Mouse (Mus musculus) liver, adult 2 months (tissue): ENCODE results near the gene Aven. TPM values are rescaled to one million over a fixed set of nuclear protein-coding genes. Genes with fewer than 3 reads are reported as not detected.
A peak's percentile ranks its signal among the peaks of the same experiment; 100 is the strongest.

Experiments used
- DNase-seq: peaks from one replicate; pipeline ENCODE4 v3.0.0-alpha.2; 2011; ENCODE audit warnings: low read depth, low spot score; ENCODE audit errors: extremely low read depth
- H3K27ac ChIP-seq: fragments of 200-500 bp; replicated peaks from 2 replicates; pipeline ENCODE4 v1.5.1; 2012; ENCODE audit warnings: low read depth, mild to moderate bottlenecking, control low read depth, inconsistent platforms, low read length; ENCODE audit not compliant: insufficient read depth
- H3K27me3 ChIP-seq: fragments of 200-500 bp; 2 replicates; pipeline ENCODE4 v1.6.1; 2012; ENCODE audit warnings: mild to moderate bottlenecking, moderate library complexity, low read length, inconsistent platforms; ENCODE audit not compliant: control insufficient read depth, insufficient read depth
- H3K36me3 ChIP-seq: fragments of 200-500 bp; 2 replicates; pipeline ENCODE4 v1.6.1; 2012; ENCODE audit warnings: low read length, inconsistent platforms; ENCODE audit not compliant: control insufficient read depth, insufficient read depth
- H3K4me1 ChIP-seq: fragments of 200-500 bp; 2 replicates; pipeline ENCODE4 v1.6.1; 2011; ENCODE audit warnings: low read length; ENCODE audit not compliant: control insufficient read depth, insufficient read depth
- H3K4me3 ChIP-seq: fragments of 200-500 bp; 2 replicates; pipeline ENCODE4 v1.5.1; 2011; ENCODE audit warnings: low read depth, mild to moderate bottlenecking, control low read depth, low read length, moderate library complexity; ENCODE audit not compliant: insufficient read depth
- H3K79me2 ChIP-seq: fragments of 200-500 bp; 2 replicates; pipeline ENCODE4 v1.6.1; 2012; ENCODE audit warnings: inconsistent platforms, mild to moderate bottlenecking, low read length, moderate library complexity; ENCODE audit not compliant: control insufficient read depth, insufficient read depth
- H3K9ac ChIP-seq: fragments of 200-500 bp; 2 replicates; pipeline ENCODE4 v1.6.1; 2012; ENCODE audit warnings: low read depth, mild to moderate bottlenecking, control low read depth, inconsistent platforms, low read length
- CTCF ChIP-seq: fragments of 200-500 bp; IDR thresholded peaks from 2 replicates; pipeline ENCODE4 v1.5.1; 2011; ENCODE audit warnings: low read depth, low read length, control low read depth
- POLR2A ChIP-seq: fragments of 200-500 bp; IDR thresholded peaks from 2 replicates; pipeline ENCODE4 v1.6.1; 2011; ENCODE audit warnings: low read length, control low read depth; ENCODE audit not compliant: insufficient read depth; ENCODE audit errors: extremely low read depth
- WGBS: fragments of 180-500 bp; shearing (Covaris S2); methylation state at CpG from one replicate; pipeline ENCODE4 v1.1.7; 2018; 5-methylcytosine and 5-hydroxymethylcytosine counted together
- polyA plus RNA-seq: library from polyadenylated mRNA; depleted of rRNA; stranded (reverse); fragments of >200 nt; gene quantifications from 2 replicates; pipeline ENCODE4 v1.2.3, GENCODE M21; 2012
- total RNA-seq: library from RNA; depleted of rRNA; stranded (reverse); fragments of >200 nt; gene quantifications from 2 replicates; pipeline ENCODE4 v1.2.3, GENCODE M21; 2014

Aven gene
- total and polyA plus RNA-seq, 2 experiments, result 4.5 to 8.9 TPM

GRCm38 (mm10) chr2:112481564-112481963 lies 11.2 kb upstream of the Aven start:
- no peaks in the 10 kb centered on the region for H3K4me1 ChIP-seq
- no peaks in the 10 kb centered on the region for H3K36me3 ChIP-seq
- DNase-seq, result peak; percentile 21
- H3K27me3 ChIP-seq, result no peaks in the 10 kb centered on the region
- H3K9ac ChIP-seq, result no peak overlapping the region
- H3K4me3 ChIP-seq, result no peak overlapping the region
- TF ChIP-seq CTCF (no peak), POLR2A (no peak)
- H3K27ac ChIP-seq, result no peak overlapping the region
- no peaks in the 10 kb centered on the region for H3K79me2 ChIP-seq
- WGBS, result 2% methylated on average over 2 of the region's 2 CpGs

GRCm38 (mm10) chr2:112482533-112483333 lies 10.0 kb upstream of the Aven start:
- TF ChIP-seq POLR2A, result no peak
- no peak for TF ChIP-seq CTCF

GRCm38 (mm10) chr2:112483334-112483651 lies 9.5 kb upstream of the Aven start:
- H3K27me3 ChIP-seq, result no peaks in the 10 kb centered on the region
- no peak for DNase-seq
- no peaks in the 10 kb centered on the region for H3K4me1 ChIP-seq
- WGBS, result 82% methylated on average over 2 of the region's 2 CpGs
- H3K36me3 ChIP-seq, result no peaks in the 10 kb centered on the region
- TF ChIP-seq POLR2A (no peak), CTCF (no peak)
- H3K4me3 ChIP-seq, result no peak overlapping the region
- no peak overlapping the region for H3K27ac ChIP-seq
- no peaks in the 10 kb centered on the region for H3K79me2 ChIP-seq
- no peak overlapping the region for H3K9ac ChIP-seq

More at GRCm38 (mm10) chr2:112482533-112483333, 10.0 kb upstream of the Aven start:
- no peaks in the 10 kb centered on the region for H3K4me1 ChIP-seq
- no peaks in the 10 kb centered on the region for H3K36me3 ChIP-seq
- H3K4me3 ChIP-seq, result no peak overlapping the region
- 82% methylated on average over 5 of the region's 5 CpGs for WGBS
- no peak overlapping the region for H3K27ac ChIP-seq
- no peak overlapping the region for H3K9ac ChIP-seq
- H3K27me3 ChIP-seq, result no peaks in the 10 kb centered on the region
- DNase-seq, result no peak
- H3K79me2 ChIP-seq, result no peaks in the 10 kb centered on the region

GRCm38 (mm10) chr2:112484886-112485285 lies 7.9 kb upstream of the Aven start:
- no peak overlapping the region for H3K27ac ChIP-seq
- H3K9ac ChIP-seq, result no peak overlapping the region
- TF ChIP-seq CTCF (no peak), POLR2A (no peak)
- H3K79me2 ChIP-seq, result no peaks in the 10 kb centered on the region
- H3K4me3 ChIP-seq, result no peak overlapping the region
- 81% methylated on average over 2 of the region's 2 CpGs for WGBS
- DNase-seq, result no peak
- H3K36me3 ChIP-seq, result no peaks in the 10 kb centered on the region
- H3K27me3 ChIP-seq, result no peaks in the 10 kb centered on the region
- H3K4me1 ChIP-seq, result no peaks in the 10 kb centered on the region

GRCm38 (mm10) chr2:112490483-112491196 lies 2.1 kb upstream of the Aven start:
- no peaks in the 10 kb centered on the region for H3K27me3 ChIP-seq
- WGBS, result 92% methylated on average over 11 of the region's 11 CpGs

GRCm38 (mm10) chr2:112491629-112492028 lies 1.1 kb upstream of the Aven start:
- no peak for TF ChIP-seq POLR2A
- TF ChIP-seq CTCF, result no peak
- no peaks in the 10 kb centered on the region for H3K27me3 ChIP-seq
- H3K4me1 ChIP-seq, result peaks cover 2% of the 10 kb centered on the region; the same call in 1 of the 2 replicates
- H3K9ac ChIP-seq, result no peak overlapping the region
- H3K4me3 ChIP-seq, result no peak overlapping the region
- no peak for DNase-seq
- no peaks in the 10 kb centered on the region for H3K36me3 ChIP-seq
- no peak overlapping the region for H3K27ac ChIP-seq
- H3K79me2 ChIP-seq, result peaks cover 3% of the 10 kb centered on the region; the same call in 1 of the 2 replicates
- WGBS, result 85% methylated on average over 5 of the region's 5 CpGs

More at GRCm38 (mm10) chr2:112490483-112491196, 2.1 kb upstream of the Aven start:
- no peak for DNase-seq
- Histone ChIP-seq H3K4me1 (peaks cover 2% of the 10 kb centered on the region; the same call in 1 of the 2 replicates), H3K36me3 (no peaks in the 10 kb centered on the region), H3K27ac (no peak overlapping the region), H3K4me3 (no peak overlapping the region), H3K9ac (no peak overlapping the region), H3K79me2 (no peaks in the 10 kb centered on the region)
- TF ChIP-seq POLR2A (no peak), CTCF (no peak)
